Mouse (Mus musculus) cerebellum, adult 9-10 months (tissue): ENCODE results near the gene Abhd14b.

ENCODE experiments used
- DNase-seq: peaks from one replicate; pipeline ENCODE4 v3.0.0; 2022

The Abhd14b gene

GRCm38 (mm10) chr9:106447348-106447747 is at the start of gene Abhd14b, which contains the start of gene Abhd14a:
Gene Abhd14b (plus strand): TSS chr9:106447459.
Gene Abhd14a (minus strand): TSS chr9:106447678.
- peak; percentile 97 for DNase-seq

- DNase-seq, result no peak
Measured at GRCm38 (mm10) chr9:106397733-106398132, 49.5 kb upstream of the Abhd14b start.

- DNase-seq, result no peak
Measured at GRCm38 (mm10) chr9:106398667-106399311, 48.5 kb upstream of the Abhd14b start.

GRCm38 (mm10) chr9:106399808-106400207 is 47.5 kb upstream of the Abhd14b start:
- DNase-seq, result no peak

- no peak for DNase-seq
Measured at GRCm38 (mm10) chr9:106402149-106402548, 45.1 kb upstream of the Abhd14b start.

GRCm38 (mm10) chr9:106402607-106403375 is 44.5 kb upstream of the Abhd14b start:
- DNase-seq, result no peak

GRCm38 (mm10) chr9:106405275-106405674 is 42.0 kb upstream of the Abhd14b start:
- no peak for DNase-seq

GRCm38 (mm10) chr9:106406443-106407078 is 40.7 kb upstream of the Abhd14b start:
- no peak for DNase-seq

GRCm38 (mm10) chr9:106409096-106409495 is 38.2 kb upstream of the Abhd14b start:
- DNase-seq, result no peak

GRCm38 (mm10) chr9:106410086-106410650 is 37.1 kb upstream of the Abhd14b start:
- DNase-seq, result no peak

- no peak for DNase-seq
Measured at GRCm38 (mm10) chr9:106411091-106411594, 36.1 kb upstream of the Abhd14b start.

GRCm38 (mm10) chr9:106411729-106412128 is 35.5 kb upstream of the Abhd14b start:
- DNase-seq, result no peak

GRCm38 (mm10) chr9:106412210-106412609 is 35.0 kb upstream of the Abhd14b start:
- no peak for DNase-seq

GRCm38 (mm10) chr9:106413606-106414005 is 33.7 kb upstream of the Abhd14b start:
- no peak for DNase-seq

GRCm38 (mm10) chr9:106416826-106417225 is 30.4 kb upstream of the Abhd14b start:
- no peak for DNase-seq

- DNase-seq, result peak; percentile 72
Measured at GRCm38 (mm10) chr9:106417841-106418625, 29.2 kb upstream of the Abhd14b start.

- DNase-seq, result no peak
Measured at GRCm38 (mm10) chr9:106420608-106421007, 26.7 kb upstream of the Abhd14b start.

GRCm38 (mm10) chr9:106421033-106421864 is 26.0 kb upstream of the Abhd14b start:
- DNase-seq, result no peak

GRCm38 (mm10) chr9:106421865-106422160 is 25.4 kb upstream of the Abhd14b start:
- peak; percentile 91 for DNase-seq

GRCm38 (mm10) chr9:106428719-106429220 is 18.5 kb upstream of the Abhd14b start:
- no peak for DNase-seq
